Mouse (Mus musculus): ENCODE measurements at regions not wholly inside any gene's neighbourhood (a gene's known extent, or its start where the extent isn't known, plus 50 kb on each side); places are given as distances from the start of the nearest gene placed in this dataset.
"Not testable (repeated sequence)": the region's sequence is repeated elsewhere in the genome, so short reads cannot be mapped to it uniquely, and the experiment has no call there.

DNA sequence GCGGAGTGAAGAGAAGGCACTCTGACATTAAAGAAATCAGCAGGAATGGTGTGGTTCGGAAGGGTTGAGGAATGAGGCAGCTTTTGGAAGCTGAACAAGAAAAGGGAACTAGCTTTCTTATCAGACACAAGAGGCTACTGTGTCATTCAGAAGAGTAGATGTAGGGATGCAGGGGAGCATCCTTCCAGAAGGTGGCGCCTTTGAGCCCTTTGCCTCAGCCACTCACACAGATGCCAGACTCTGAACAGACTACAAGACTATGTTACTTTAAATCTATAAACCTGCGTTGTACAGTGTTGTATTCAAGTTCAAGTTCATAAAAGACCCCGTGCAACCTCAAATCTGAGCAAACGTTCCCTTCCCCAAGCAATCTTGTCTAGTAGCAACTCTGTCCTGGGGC lies 128.9 kb downstream of the Kap start:
- H3K27ac ChIP-seq (replicated peaks); H3K36me3 ChIP-seq; H3K4me3 ChIP-seq (replicated peaks); H3K4me1 ChIP-seq; H3K9ac ChIP-seq; H3K4me2 ChIP-seq (replicated peaks); H3K27me3 ChIP-seq; ATAC-seq (ENCODE audit: insufficient number of reproducible peaks, low FRiP score, low TSS enrichment, low read depth); H3K9me3 ChIP-seq (replicated peaks): not testable (repeated sequence)
- WGBS, result 69% methylated on average over 6 of the region's 6 CpGs

DNA sequence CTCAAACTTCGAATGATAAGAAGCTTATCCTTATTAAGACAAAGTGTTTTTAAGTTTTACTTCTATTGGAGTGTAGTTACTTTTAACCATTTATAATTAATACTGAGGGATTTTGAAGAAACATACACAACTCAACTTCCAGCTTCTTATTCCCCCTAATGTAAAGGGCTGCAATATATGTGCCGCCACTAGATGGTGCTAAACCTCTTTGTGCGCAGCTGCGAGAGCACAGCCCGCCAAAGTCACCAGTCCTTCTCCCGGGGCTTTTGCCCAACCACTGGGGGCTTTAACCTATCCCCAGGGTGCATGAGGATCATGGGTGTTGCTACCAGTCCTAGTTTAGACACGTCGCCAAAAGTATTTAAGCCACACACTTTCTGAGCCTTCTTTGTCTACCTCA lies 146.8 kb downstream of the Kap start:
- not testable (repeated sequence) for ATAC-seq (ENCODE audit: insufficient number of reproducible peaks, low FRiP score, low TSS enrichment, low read depth); H3K4me3 ChIP-seq (replicated peaks); H3K27me3 ChIP-seq; H3K27ac ChIP-seq (replicated peaks); H3K9ac ChIP-seq; H3K36me3 ChIP-seq; H3K4me1 ChIP-seq; H3K9me3 ChIP-seq (replicated peaks)
- peak overlapping the region; percentile 27; the same call in 1 of the 2 replicates for H3K4me2 ChIP-seq (replicated peaks)
- WGBS, result 1% methylated on average over 8 of the region's 8 CpGs

DNA sequence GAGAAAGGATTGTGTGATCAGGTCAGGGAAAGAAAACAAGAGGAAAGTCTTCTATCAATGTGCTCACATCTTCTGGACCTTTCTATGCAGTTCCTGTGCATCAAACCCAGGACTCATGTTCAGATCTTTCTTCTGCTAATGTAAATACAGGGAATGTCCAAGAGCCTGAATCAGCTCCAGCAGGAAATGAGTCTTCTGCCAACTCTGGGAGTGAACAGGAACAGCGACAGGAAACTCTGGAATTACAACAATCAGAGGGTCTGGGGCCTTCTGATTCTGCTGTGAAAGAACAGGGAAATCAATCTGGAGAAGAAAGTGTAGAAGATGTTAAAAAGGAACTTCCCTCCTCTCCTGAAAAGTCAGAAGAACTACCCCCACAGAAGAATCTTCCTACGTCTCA lies 151.9 kb downstream of the Kap start:
- WGBS, result 48% methylated on average over 2 of the region's 2 CpGs
- Histone ChIP-seq H3K4me1 (no peaks in the 10 kb centered on the region), H3K9ac (no peak overlapping the region), H3K27me3 (no peaks in the 10 kb centered on the region), H3K27ac (replicated peaks) (no peak overlapping the region), H3K4me2 (replicated peaks) (no peak overlapping the region), H3K36me3 (no peaks in the 10 kb centered on the region), H3K9me3 (replicated peaks) (no peaks in the 10 kb centered on the region), H3K4me3 (replicated peaks) (no peak overlapping the region)
- ATAC-seq (ENCODE audit: insufficient number of reproducible peaks, low FRiP score, low TSS enrichment, low read depth), result no peak

Measured in embryonic facial prominence, embryonic 15.5 days (tissue).